Mouse (Mus musculus) liver, embryonic 13.5 days (tissue): Measurements from ENCODE around the gene Commd2. TPM values are rescaled to one million over a fixed set of nuclear protein-coding genes. Genes with fewer than 3 reads are reported as not detected.

ENCODE experiments used
- ATAC-seq: fragments of 200-750 bp; cut with Nextera tagmentation; 2 replicates; pipeline ENCODE4 v1.8.0; 2017; ENCODE audit warnings: low read depth, mild to moderate bottlenecking, moderate number of reproducible peaks, moderate library complexity
- DNase-seq: peaks from one replicate; pipeline ENCODE4 v3.0.0; 2022
- H3K27ac ChIP-seq: fragments of 300-500 bp; sonication (generic); 2 replicates; pipeline ENCODE4 v1.5.1; 2015; ENCODE audit warnings: moderate library complexity, mild to moderate bottlenecking, inconsistent platforms
- H3K27me3 ChIP-seq: fragments of 300-500 bp; sonication (generic); 2 replicates; pipeline ENCODE4 v1.6.1; 2015; ENCODE audit warnings: mild to moderate bottlenecking, inconsistent platforms
- H3K36me3 ChIP-seq: fragments of 300-500 bp; sonication (generic); 2 replicates; pipeline ENCODE4 v1.6.1; 2015; ENCODE audit warnings: mild to moderate bottlenecking, inconsistent platforms
- H3K4me1 ChIP-seq: fragments of 300-500 bp; sonication (generic); replicated peaks from 2 replicates; pipeline ENCODE4 v1.6.1; 2015; ENCODE audit warnings: inconsistent platforms
- H3K4me2 ChIP-seq: fragments of 300-500 bp; sonication (generic); 2 replicates; pipeline ENCODE4 v1.6.1; 2015; ENCODE audit warnings: inconsistent platforms, mild to moderate bottlenecking, moderate library complexity
- H3K4me3 ChIP-seq: fragments of 300-500 bp; sonication (generic); replicated peaks from 2 replicates; pipeline ENCODE4 v1.5.1; 2015; ENCODE audit warnings: mild to moderate bottlenecking, inconsistent platforms
- H3K9ac ChIP-seq: fragments of 300-500 bp; sonication (generic); 2 replicates; pipeline ENCODE4 v1.6.1; 2015; ENCODE audit warnings: mild to moderate bottlenecking, inconsistent platforms
- H3K9me3 ChIP-seq: fragments of 300-500 bp; sonication (generic); replicated peaks from 2 replicates; pipeline ENCODE4 v1.6.1; 2016; ENCODE audit warnings: inconsistent platforms
- WGBS: fragments of 180-500 bp; shearing (Covaris S2); methylation state at CpG from one replicate; pipeline ENCODE4 v1.1.7; 2015; ENCODE audit not compliant: insufficient replicate concordance; 5-methylcytosine and 5-hydroxymethylcytosine counted together
- polyA plus RNA-seq: library from polyadenylated mRNA; unstranded; fragments of >200 nt; fragmentation: Nextera tagmentation; extraction: Ambion mirVana; gene quantifications from 2 replicates; pipeline ENCODE4 v1.2.1, GENCODE M21; 2015

Commd2 gene
- polyA plus RNA-seq, 1 experiment from 2014 or later, result 44.5 TPM

- no peak for DNase-seq
Measured at GRCm38 (mm10) chr3:57658608-57659007, 7.1 kb upstream of the Commd2 start.

DNA sequence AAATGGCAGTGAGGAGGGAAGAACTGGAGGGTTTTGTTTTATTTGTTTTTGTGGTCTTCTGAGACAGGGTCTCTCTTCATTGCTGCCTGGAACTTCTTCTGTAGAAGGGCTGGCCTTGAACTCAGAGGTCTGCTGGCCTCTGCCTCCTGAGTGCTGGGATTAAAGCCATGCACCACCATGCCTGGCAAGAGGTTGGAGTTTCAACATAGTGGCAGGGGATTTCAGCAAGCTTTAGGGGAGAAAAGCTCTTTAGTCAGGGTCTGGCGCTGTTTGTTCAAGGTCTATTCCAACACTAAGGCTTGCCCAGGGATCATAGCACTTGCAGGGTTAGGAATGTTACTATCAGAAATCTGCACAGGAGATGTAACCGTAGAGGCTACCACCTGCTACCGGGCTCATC lies 2.1 kb upstream of the Commd2 start:
- WGBS, result 66% methylated on average over 3 of the region's 3 CpGs

More at GRCm38 (mm10) chr3:57658608-57659007, 7.1 kb upstream of the Commd2 start:
- 24% methylated on average over 6 of the region's 6 CpGs for whole genome bisulfite sequencing
- no peaks in the 10 kb centered on the region for H3K27me3 ChIP-seq
- ATAC-seq, result no peak
- H3K4me3 ChIP-seq, result no peak overlapping the region
- H3K9me3 ChIP-seq, result no peaks in the 10 kb centered on the region
- no peaks in the 10 kb centered on the region for H3K4me1 ChIP-seq
- no peak overlapping the region for H3K9ac ChIP-seq
- H3K4me2 ChIP-seq, result no peak overlapping the region
- no peak overlapping the region for H3K27ac ChIP-seq
- no peaks in the 10 kb centered on the region for H3K36me3 ChIP-seq

DNA sequence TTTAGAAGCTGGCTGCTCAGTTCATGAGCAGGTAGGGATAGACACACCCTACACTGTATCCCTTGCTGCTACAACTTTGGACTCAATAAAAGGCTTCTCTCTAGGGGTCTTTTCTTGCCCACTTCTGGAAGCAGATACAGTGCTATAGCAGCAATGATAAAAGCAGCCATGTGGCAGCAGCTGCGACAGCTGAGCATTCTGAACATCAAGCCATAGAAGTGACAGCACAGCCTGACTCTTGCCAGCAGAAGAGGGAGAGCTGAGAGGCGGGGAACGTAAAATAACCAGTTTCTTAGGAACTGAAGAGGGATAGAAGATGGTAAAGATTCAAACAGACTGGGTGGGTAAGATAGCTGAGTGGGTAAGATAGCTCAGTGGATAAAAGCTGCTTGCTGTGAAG lies 970 bp upstream of the Commd2 start:
- ATAC-seq, result no peak
- no peaks in the 10 kb centered on the region for H3K9me3 ChIP-seq
- no peak overlapping the region for H3K9ac ChIP-seq
- H3K4me1 ChIP-seq, result peaks cover 6% of the 10 kb centered on the region; the same call in 1 of the 2 replicates
- 77% methylated on average over 3 of the region's 3 CpGs for WGBS
- no peak overlapping the region for H3K27ac ChIP-seq
- H3K4me3 ChIP-seq, result no peak overlapping the region
- H3K4me2 ChIP-seq, result no peak overlapping the region
- H3K36me3 ChIP-seq, result peaks cover 7% of the 10 kb centered on the region; the same call in 1 of the 2 replicates
- no peak for DNase-seq
- H3K27me3 ChIP-seq, result no peaks in the 10 kb centered on the region

More for the DNA sequence above, 2.1 kb upstream of the Commd2 start:
- Histone ChIP-seq H3K9ac (no peak overlapping the region), H3K9me3 (no peaks in the 10 kb centered on the region), H3K4me3 (no peak overlapping the region), H3K27ac (no peak overlapping the region), H3K36me3 (peaks cover 7% of the 10 kb centered on the region; the same call in 1 of the 2 replicates), H3K4me2 (no peak overlapping the region), H3K27me3 (no peaks in the 10 kb centered on the region), H3K4me1 (peaks cover 6% of the 10 kb centered on the region; the same call in 1 of the 2 replicates)
- no peak for ATAC-seq
- no peak for DNase-seq

DNA sequence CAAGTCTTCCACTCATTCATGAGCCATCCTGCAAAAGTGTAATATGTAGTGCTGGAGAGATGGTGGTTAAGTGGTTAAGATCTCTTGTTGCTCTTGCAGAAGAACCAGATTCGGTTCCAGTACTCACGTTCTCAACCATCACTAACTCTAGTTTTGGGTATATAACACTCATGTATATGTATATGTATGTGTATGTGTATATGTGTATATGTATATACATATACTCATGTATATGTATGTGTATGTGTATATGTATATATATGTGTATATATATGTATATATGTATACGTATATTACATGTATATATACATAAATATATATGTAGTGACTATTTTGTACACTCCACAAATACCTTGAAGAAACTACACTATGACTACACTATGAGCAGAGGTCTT lies 347 bp upstream of the Commd2 start:
- Histone ChIP-seq H3K36me3 (peaks cover 7% of the 10 kb centered on the region; the same call in 1 of the 2 replicates), H3K9ac (peak overlapping the region; percentile 86; the same call in 1 of the 2 replicates), H3K4me2 (peak overlapping the region; percentile 68), H3K27ac (no peak overlapping the region; the same call in 1 of the 2 replicates), H3K4me3 (peak overlapping the region; percentile 85), H3K27me3 (no peaks in the 10 kb centered on the region), H3K4me1 (peaks cover 6% of the 10 kb centered on the region; the same call in 1 of the 2 replicates), H3K9me3 (no peaks in the 10 kb centered on the region)
- ATAC-seq (peak; percentile 20), DNase-seq (no peak)
- 59% methylated on average over 3 of the region's 3 CpGs for WGBS

- Histone ChIP-seq H3K4me2 (no peak overlapping the region), H3K9ac (no peak overlapping the region), H3K9me3 (no peaks in the 10 kb centered on the region), H3K27ac (no peak overlapping the region), H3K27me3 (no peaks in the 10 kb centered on the region), H3K4me1 (no peaks in the 10 kb centered on the region), H3K36me3 (peaks cover 15% of the 10 kb centered on the region), H3K4me3 (no peak overlapping the region)
- 81% methylated on average over 6 of the region's 6 CpGs for WGBS
- ATAC-seq (no peak), DNase-seq (no peak)
Measured at GRCm38 (mm10) chr3:57643191-57643590, 8.3 kb downstream of the Commd2 start.

DNA sequence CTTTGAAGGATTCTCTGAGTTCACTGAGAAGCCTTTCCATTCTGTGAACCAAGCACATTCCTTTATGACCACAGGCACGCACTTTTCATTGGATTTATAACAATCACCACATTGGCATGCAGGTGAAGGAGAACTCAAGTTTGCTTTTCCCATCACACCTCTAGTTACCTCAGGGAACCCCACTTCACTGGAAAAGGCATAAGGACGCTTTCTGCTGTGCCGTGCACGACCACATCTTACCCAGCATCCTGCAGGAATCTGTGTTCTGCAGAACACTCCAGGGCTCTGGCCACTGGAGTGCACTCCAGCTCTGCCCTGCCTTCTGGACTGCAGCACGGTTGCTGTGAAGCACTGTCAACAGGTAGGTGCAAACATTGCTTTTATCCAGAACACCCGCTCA lies 13.9 kb downstream of the Commd2 start:
- Histone ChIP-seq H3K27me3 (no peaks in the 10 kb centered on the region), H3K9ac (no peak overlapping the region), H3K4me1 (no peaks in the 10 kb centered on the region), H3K9me3 (no peaks in the 10 kb centered on the region), H3K4me2 (no peak overlapping the region), H3K36me3 (no peaks in the 10 kb centered on the region), H3K27ac (no peak overlapping the region), H3K4me3 (no peak overlapping the region)
- no peak for DNase-seq
- ATAC-seq, result no peak
- 67% methylated on average over 6 of the region's 6 CpGs for WGBS

GRCm38 (mm10) chr3:57634763-57635487 lies 16.6 kb downstream of the Commd2 start:
- Histone ChIP-seq H3K9me3 (no peaks in the 10 kb centered on the region), H3K27me3 (no peaks in the 10 kb centered on the region), H3K9ac (no peak overlapping the region), H3K27ac (no peak overlapping the region), H3K36me3 (no peaks in the 10 kb centered on the region), H3K4me1 (no peaks in the 10 kb centered on the region), H3K4me3 (no peak overlapping the region), H3K4me2 (no peak overlapping the region)
- DNase-seq (no peak), ATAC-seq (no peak)
- 55% methylated on average over 3 of the region's 3 CpGs for WGBS

GRCm38 (mm10) chr3:57626954-57627513 lies 24.5 kb downstream of the Commd2 start:
- H3K36me3 ChIP-seq, result no peaks in the 10 kb centered on the region
- H3K27ac ChIP-seq, result no peak overlapping the region
- DNase-seq (no peak), ATAC-seq (no peak)
- no peak overlapping the region for H3K9ac ChIP-seq
- H3K9me3 ChIP-seq, result no peaks in the 10 kb centered on the region
- H3K4me2 ChIP-seq, result no peak overlapping the region
- WGBS, result 61% methylated on average over 11 of the region's 11 CpGs
- H3K4me3 ChIP-seq, result no peak overlapping the region
- no peaks in the 10 kb centered on the region for H3K4me1 ChIP-seq
- H3K27me3 ChIP-seq, result no peaks in the 10 kb centered on the region

DNA sequence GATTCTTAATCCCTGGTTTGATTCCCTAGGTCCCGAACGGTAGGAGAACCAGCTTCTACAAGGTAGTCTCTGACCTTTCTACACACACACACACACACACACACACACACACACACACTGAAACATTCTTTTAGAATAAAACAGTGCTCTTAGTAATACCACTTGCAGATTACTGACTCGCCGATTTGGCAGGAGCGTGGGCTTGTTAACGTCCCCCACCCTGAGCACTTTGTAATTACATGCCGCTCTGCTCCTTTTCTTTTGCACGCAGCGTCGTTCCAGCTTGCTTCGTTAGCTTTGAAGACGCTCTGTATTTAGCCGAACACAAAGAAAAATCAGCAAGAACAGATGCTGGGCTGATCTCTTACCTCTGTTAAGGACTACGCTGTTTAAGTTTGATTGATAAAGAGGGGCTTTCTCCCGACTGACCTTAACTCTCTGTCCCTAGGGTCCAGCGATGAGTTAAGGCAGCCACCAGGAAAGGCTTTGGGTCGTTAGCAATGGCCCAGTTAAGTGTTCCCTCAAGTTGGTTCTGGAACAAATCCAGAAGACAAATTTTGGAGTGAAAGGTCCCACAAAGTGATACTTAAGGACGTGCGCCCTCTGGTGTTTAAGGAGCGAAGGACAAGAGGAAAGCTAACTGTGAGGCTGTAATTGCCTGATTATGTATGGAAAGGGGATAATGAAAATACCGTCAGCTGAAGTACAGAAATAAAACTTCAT lies 26.1 kb downstream of the Commd2 start:
- H3K36me3 ChIP-seq, result no peaks in the 10 kb centered on the region
- 41% methylated on average over 21 of the region's 21 CpGs for WGBS
- H3K27ac ChIP-seq, result no peak overlapping the region
- H3K9me3 ChIP-seq, result no peaks in the 10 kb centered on the region
- H3K9ac ChIP-seq, result no peak overlapping the region
- H3K4me2 ChIP-seq, result 0 out of 2 replicates have a peak overlapping the region, but pooled peaks have one; percentile 13
- ATAC-seq (no peak), DNase-seq (peak; percentile 15)
- no peaks in the 10 kb centered on the region for H3K4me1 ChIP-seq
- H3K27me3 ChIP-seq, result no peaks in the 10 kb centered on the region
- H3K4me3 ChIP-seq, result no peak overlapping the region

- 62% methylated on average over 4 of the region's 4 CpGs for WGBS
- H3K27ac ChIP-seq, result no peak overlapping the region
- no peaks in the 10 kb centered on the region for H3K4me1 ChIP-seq
- H3K4me3 ChIP-seq, result no peak overlapping the region
- no peaks in the 10 kb centered on the region for H3K27me3 ChIP-seq
- H3K9ac ChIP-seq, result no peak overlapping the region
- DNase-seq (no peak), ATAC-seq (no peak)
- H3K36me3 ChIP-seq, result no peaks in the 10 kb centered on the region
- no peak overlapping the region for H3K4me2 ChIP-seq
- no peaks in the 10 kb centered on the region for H3K9me3 ChIP-seq
Measured at GRCm38 (mm10) chr3:57619718-57620117, 31.8 kb downstream of the Commd2 start.

GRCm38 (mm10) chr3:57615652-57616051 lies 35.9 kb downstream of the Commd2 start:
- no peaks in the 10 kb centered on the region for H3K27me3 ChIP-seq
- ATAC-seq, result no peak
- WGBS, result 78% methylated on average over 4 of the region's 4 CpGs

More at GRCm38 (mm10) chr3:57615652-57616051, 35.9 kb downstream of the Commd2 start:
- H3K4me2 ChIP-seq, result no peak overlapping the region
- no peaks in the 10 kb centered on the region for H3K36me3 ChIP-seq
- H3K9me3 ChIP-seq, result no peaks in the 10 kb centered on the region
- H3K9ac ChIP-seq, result no peak overlapping the region
- no peak overlapping the region for H3K4me3 ChIP-seq
- no peak for DNase-seq
- no peaks in the 10 kb centered on the region for H3K4me1 ChIP-seq
- no peak overlapping the region for H3K27ac ChIP-seq
